Mouse (Mus musculus): ENCODE measurements around the gene Ogfod2.

DNA sequence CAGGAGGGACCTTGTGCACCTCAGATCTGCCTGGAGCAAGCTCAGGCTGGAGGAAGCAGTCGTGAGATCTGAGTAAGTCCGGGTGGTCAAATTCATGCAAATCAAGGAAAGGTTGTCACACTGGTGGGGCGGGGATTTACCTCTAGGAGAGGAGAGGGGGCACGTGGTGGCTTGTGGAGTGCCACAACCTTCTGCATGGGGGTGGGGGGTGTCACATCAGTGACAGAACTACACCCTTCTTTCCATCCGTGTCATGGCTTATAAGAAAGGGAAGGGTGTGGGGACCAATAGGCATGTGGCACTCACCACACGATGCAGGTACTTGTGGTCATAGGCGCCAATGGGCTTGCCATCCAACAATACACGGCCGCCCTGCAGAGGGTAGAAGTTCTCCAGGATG lies 36.4 kb upstream of the Ogfod2 start:
- TF ChIP-seq POLR2A (IDR thresholded peaks at IDR 0.05; ENCODE audit: insufficient read depth, low read depth, low read length) (no peak), CTCF (IDR thresholded peaks at IDR 0.05) (no peak)

Measured in heart, adult 2 months (tissue).